Mouse (Mus musculus) heart, postnatal 10 days (tissue): ENCODE data around the gene Nsun4. TPM values are rescaled to one million over a fixed set of nuclear protein-coding genes. Genes with fewer than 3 reads are reported as not detected.

Experiments
- DNase-seq, 2 experiments: peaks; one replicate each; pipeline ENCODE4 v3.0.0; 2021
- intact Hi-C: fragments of 180-260 bp; cut with DNase I; formaldehyde crosslinking; loops from one replicate; pipeline ENCODE4 v1.15.1; 2025
- total RNA-seq, 2 experiments: library from RNA; stranded (reverse); gene quantifications; 2 replicates each; pipeline ENCODE4 v1.2.3; 2021

Nsun4 gene
- total RNA-seq, 2 experiments from 2014 or later: 23.5 to 24.8 TPM

- intact Hi-C loops: no loop called here
- no peak for DNase-seq
These were observed 4.5 kb downstream of the Nsun4 start for GRCm38 (mm10) chr4:116049211-116049610.

DNA sequence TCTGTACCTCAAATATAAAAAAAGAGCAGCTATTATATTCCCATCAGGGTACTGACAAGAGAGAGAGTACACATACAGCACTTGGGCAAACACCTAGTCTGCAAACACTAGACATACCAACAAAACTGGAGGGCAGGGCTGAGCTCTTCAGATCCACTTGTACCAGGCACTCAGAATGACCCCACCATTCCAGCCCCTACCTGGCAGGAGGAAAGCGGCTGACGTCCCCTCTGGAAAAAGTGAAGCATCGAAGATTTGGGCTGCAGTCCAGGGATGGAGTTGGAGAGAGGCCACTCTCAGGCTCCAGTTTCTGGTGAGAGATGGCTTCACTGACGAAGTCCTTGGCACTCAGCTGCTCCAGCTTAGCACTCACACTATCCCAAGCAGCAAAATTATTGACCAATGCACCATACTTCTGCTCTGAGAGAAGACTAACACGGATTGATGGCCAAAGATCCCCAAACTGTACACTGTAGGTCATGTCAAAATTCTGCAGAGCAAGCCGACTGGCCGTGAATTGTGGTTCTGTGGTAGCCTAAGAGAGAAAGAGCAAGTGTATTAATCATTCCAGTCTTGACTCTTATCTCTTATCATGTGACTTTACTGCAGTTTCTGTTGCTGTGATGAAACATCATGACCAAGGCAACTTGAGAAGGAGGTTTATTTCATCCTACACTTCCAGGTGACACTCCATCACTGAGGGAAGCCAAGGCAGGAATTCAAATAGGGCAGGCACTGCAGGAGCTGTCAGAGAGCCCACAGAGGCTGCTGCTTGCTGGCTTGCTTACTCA is 5.4 kb downstream of the Nsun4 start:
- intact Hi-C loops: no loop called here
- peak; percentile 24 to 41 for DNase-seq

DNA sequence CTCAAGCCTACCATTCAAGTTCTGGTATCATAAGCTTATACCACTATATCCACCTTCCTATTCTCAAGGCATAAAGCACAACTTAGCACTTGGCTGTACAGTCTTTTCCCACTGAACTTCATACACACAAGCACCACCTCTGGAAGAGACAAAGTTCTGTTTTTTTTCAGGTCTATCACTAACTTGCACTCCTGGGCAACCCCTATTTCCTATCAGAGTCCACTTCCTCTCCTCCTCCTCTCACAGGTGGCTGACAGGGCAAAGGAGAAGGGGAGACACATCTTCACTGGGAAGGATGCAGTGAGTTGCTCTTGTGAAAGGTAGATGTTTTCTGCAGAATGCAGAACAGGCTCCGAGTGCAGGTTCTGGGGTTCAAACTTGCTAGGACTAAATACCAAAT is 6.0 kb downstream of the Nsun4 start:
- DNase-seq: no peak
- intact Hi-C loops: no loop called here

- intact Hi-C loops: no loop called here
These were observed 7.1 kb downstream of the Nsun4 start for GRCm38 (mm10) chr4:116046604-116047003.

GRCm38 (mm10) chr4:116042186-116042585 is 11.5 kb downstream of the Nsun4 start:
- intact Hi-C loops: no loop called here
- no peak for DNase-seq

More at GRCm38 (mm10) chr4:116046604-116047003, 7.1 kb downstream of the Nsun4 start:
- no peak for DNase-seq

- intact Hi-C loops: no loop called here
These were observed 13.2 kb downstream of the Nsun4 start for GRCm38 (mm10) chr4:116040466-116040865.

DNA sequence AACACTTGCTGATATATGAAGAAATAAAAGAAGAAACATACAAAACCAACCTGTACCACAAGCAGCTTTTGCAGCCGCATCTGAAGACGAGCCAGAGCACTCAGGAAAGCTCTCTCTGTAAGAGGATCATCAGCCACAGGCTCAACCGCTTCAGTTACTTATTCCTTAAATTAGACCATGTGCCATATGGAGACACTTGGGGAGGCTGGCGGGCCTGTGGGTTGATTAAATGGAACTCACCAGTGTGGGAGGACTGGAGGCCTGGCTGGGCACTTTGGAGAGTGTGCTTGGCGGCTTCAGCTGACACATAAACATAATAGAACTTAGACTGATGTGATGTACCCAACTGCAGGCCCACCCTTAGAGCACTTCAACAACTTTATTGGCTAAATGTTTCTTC is 20.3 kb downstream of the Nsun4 start:
- intact Hi-C loops: no loop called here
- no peak for DNase-seq

More at GRCm38 (mm10) chr4:116040466-116040865, 13.2 kb downstream of the Nsun4 start:
- DNase-seq: no peak

DNA sequence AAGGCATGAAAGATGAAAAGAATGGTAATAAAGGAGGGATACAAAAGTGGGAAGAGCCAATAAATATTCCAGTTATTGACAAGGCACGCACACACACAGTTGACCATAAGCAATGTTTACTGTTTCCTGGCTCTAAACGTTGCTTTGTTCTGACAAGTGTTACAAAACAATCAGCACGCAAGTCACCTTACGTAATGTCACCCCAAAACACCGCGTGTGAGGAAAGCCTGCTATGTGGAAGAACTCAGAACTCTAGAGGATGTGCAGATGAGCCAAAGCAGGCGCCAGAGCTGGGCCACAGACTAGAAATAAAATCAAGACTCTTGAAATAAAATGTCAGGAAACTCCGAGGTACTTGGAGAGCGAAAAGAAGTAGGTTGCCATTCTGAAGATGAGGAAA is 20.8 kb downstream of the Nsun4 start:
- no peak for DNase-seq
- intact Hi-C loops: no loop called here

GRCm38 (mm10) chr4:116017902-116018746 is 35.6 kb downstream of the Nsun4 start, which contains the start of gene Faah:
TSS of gene Faah (minus strand) at chr4:116017926.
- intact Hi-C loops: no loop called here
- no peak for DNase-seq

DNA sequence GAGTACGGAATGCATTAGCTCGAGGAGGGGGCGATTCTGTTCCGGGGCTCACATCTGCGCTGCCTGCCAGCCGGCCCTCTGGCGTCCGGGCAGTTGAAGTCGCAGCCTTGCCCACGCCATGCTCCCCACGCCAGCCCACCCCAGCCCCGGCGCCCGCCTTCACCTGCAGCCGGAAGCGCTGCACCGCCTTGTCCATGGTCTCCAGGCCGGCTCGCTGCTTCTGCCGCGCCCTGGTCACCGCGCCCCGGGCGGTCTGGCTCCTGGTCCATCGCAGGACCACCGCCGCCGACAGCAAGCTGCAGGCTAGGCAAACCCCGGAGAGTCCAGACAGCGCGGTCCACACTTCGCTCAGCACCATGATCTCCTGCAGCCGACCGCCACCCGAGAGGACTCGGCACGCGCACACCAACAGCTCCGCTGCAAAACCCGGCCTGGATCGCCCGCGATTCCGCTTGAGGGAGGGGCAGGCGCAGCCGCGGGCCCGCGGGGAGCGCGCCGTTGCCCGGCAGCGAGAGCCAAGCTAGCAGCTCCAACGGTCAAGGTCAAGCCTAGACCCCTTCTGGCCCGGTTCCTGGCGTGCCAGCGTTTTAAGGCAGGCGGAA is 36.3 kb downstream of the Nsun4 start:
- peak; percentile 73 to 75 for DNase-seq
- intact Hi-C loops: no loop called here

DNA sequence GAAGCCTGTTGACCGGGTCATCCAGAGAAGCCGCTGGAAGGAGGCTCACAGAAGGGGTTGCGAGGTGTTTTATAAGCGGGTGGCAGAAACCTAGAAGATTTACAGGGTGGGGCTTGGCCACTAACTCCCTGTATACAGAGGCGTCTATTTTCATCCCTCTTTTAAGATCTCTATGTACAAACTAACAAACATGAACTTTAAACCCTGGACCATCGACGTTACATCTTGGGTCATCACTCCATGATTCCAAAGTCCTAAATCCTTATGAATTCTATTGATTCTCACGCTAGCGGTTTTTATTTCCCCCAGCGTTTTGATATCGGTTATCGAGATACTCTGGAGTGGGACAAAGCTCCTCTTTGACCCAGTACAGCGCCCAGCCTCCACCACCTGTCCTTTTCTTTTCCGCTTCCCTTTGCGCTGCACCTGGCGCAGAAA is 36.8 kb downstream of the Nsun4 start:
- no peak for DNase-seq
- intact Hi-C loops: no loop called here

- DNase-seq: no peak
- intact Hi-C loops: no loop called here
These were observed 37.3 kb downstream of the Nsun4 start for GRCm38 (mm10) chr4:116016396-116016795.

- DNase-seq: no peak
- intact Hi-C loops: no loop called here
These were observed 37.7 kb downstream of the Nsun4 start for GRCm38 (mm10) chr4:116015996-116016395.

DNA sequence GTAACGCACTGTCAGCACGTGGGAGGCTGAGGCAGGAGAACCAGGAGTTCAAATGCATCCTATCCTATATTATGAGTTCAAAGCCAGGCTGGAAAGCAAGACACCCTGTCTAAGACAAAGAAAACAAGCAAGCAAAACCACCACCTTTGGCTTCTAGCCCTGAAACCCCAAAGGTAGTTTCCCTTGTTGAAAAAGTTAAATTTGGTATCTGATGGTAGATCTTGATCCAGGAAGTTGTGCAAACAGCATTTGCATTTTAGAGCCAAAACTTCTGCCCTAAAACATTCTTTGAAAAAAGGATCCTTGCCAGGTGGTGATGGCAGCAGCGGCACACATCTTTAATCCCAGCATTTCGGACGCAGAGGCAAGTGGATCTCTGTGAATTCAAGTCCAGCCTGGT is 38.2 kb downstream of the Nsun4 start:
- DNase-seq: no peak
- intact Hi-C loops: no loop called here

DNA sequence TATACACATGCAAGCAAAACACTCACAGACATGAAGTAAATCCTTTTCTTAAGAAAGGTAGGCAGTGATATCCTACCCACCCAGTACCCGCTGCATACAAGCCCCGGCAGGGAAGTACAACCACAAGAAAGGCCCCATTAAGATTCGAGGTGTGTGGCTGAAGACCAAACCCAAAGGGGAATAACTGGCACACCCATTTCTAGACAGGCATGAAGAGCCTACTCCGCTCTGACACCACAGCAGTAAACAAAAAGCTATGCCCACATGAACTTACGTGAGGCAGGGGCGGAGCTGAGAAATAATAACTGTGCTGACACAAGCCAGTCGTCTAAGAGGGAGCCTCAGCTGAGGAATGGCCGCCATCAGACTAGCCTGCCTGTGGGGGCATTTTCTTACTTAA is 43.5 kb downstream of the Nsun4 start:
- intact Hi-C loops: no loop called here
- no peak for DNase-seq

DNA sequence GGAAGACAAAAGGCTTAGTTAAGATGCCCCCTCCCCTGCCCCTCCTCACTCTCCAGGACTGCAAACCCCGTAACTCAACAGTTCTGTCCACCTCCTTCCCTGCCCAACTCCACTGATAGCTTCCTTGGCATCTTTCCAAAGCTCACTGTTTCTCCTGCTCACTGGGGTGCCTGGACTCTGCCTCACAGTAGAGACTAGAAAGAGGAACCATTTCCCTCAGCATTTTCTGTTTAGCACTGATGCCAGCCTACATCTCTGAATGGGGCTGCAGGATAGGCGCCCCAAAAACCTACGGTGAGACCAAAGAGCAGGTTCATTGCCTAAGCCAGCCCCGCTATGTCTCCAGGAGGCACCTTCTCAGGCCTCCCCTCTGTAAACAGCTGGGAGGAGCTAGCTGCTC is 52.5 kb downstream of the Nsun4 start:
- peak in 1 of 2 experiments; percentile 10 for DNase-seq
- intact Hi-C loops: no loop called here

DNA sequence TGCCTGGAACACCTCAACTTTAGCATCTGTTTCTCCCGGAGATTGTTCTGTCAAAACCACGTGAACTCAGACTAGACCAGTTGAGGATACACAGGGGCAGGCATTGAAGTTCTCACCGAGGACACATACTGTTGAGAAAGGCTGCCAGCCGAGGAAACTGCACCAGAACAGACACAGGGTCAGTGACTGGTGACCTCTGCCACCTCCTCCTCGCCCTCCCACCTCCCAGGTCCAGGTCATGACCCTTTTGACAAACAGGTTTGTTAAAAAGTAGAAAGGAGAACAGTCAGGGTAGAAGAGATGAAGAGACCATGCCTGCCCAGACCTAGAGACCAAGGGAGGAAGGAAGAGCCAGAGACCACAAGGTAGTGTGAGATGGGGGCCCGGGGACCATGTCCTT is 53.0 kb downstream of the Nsun4 start:
- no peak for DNase-seq
- intact Hi-C loops: no loop called here

DNA sequence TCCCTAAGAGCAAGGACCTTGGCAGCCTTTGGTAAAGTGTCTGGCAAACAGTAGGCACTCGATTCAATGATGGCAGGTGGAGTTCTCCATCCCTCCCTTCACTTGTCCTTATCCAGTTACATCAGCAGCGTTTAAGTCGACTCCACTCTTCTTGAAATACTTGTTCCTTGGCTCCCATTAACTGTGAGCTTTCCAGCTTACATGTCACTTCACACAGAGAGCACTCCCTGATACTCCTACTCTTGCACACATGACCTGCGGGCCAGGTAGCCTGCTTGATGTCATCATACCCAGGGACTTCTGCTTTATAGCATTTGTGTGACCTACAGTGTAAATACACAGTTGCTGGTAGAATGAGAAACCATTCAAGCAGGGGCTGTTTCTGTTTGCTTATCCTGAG is 56.9 kb downstream of the Nsun4 start:
- DNase-seq: no peak
- intact Hi-C loops: no loop called here

- DNase-seq: no peak
- intact Hi-C loops: no loop called here
These were observed 58.3 kb downstream of the Nsun4 start for GRCm38 (mm10) chr4:115995376-115995730.

DNA sequence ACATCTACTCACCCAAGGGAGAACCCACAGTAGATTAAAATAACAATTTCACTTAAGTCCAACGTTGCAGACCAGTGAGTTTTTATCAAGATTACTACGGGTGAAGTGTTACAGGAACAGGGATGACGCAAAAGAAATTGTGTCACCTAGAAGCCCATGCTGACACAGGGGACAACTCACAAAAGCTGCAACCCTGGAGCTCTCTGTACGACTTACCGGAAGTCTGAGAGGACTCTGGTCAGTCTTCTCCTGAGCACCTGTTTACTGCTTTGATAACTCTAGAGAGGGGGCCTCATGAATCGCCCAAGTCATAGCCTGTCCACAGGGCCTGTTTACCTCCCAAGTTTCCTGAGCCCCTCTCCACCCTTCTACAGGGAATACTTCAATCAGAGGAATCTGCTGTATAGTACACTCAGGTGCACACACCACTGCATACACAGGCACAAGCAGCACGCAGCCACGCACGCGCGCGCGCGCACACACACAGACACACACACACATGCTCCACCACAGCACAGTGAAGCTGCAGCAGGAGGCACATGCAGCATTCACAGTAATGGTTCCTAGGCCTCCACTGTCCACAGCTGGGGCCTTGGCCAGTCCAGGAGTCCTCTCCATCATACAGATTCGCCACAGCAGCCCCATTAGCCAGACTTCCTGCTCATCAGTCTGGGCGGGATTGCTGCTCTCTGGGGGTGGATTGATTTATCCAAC is 58.9 kb downstream of the Nsun4 start:
- intact Hi-C loops: no loop called here
- no peak for DNase-seq

- DNase-seq: no peak
- intact Hi-C loops: no loop called here
These were observed 64.3 kb downstream of the Nsun4 start for GRCm38 (mm10) chr4:115989382-115989781.
